In the genomic region with DNA sequence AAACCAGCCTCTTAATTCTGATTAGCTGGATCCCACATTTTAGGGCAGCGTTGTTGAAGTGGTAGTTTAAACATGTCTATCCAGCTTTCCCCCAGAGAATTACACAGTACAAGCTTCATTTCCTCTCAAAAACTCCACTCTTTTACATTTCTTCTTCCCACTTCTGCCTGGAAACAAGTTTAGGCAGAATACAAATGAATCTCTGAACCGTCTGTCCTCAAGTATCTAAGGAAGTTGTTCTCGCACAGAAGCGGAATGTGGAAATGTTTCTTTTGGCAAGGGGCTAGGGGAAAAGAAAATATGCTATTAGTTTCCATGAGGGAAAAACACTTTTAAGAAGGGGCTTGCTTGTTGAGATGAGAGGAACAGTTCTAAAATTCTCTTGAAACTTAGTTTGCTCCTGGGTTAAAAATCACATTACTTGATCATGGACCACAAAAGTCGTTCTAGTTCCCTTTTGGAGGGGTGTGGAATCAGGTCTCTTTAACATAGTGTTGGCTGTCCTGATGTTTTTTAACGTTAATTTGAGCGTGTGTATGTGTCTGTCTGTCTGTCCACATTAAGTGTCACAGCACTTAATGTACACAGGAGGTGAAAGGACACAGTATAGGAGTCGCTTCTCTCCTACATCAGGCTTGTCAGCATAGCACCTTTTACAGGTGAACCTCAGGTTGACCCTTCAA, we compare ENCODE assay signal across 8 mouse cellular contexts. TPM values are rescaled to one million over a fixed set of nuclear protein-coding genes. Genes with fewer than 3 reads are reported as not detected.
DNase-seq lines count a peak whose midpoint lies in the region; ATAC-seq and TF ChIP-seq lines count a peak whose summit lies in the region.

No protein-coding gene starts in this region.

- DNase-seq in lung, embryonic 14.5 days, result peak; percentile 68
- DNase-seq in lung, postnatal 4 days, result no peak
- no peak for DNase-seq in spleen, postnatal 14 days (ENCODE audit: low spot score in 2 of 2)
- no peak for DNase-seq in cerebellum, postnatal 10 days

- no peaks in the 10 kb centered on the region for H3K9me3 ChIP-seq in lung, embryonic 14.5 days (ENCODE audit: low read depth, low read length)
- H3K9me3 ChIP-seq in forebrain, embryonic 16.5 days (ENCODE audit: control insufficient read depth, low read length), result no peaks in the 10 kb centered on the region
- H3K9me3 ChIP-seq in limb, embryonic 13.5 days, result no peaks in the 10 kb centered on the region

- H3K4me3 ChIP-seq in lung, embryonic 14.5 days (ENCODE audit: low read depth, low read length), result peak overlapping the region; percentile 100
- peak overlapping the region; percentile 94 for H3K4me3 ChIP-seq in forebrain, embryonic 16.5 days (replicated peaks; ENCODE audit: low read length)
- H3K4me3 ChIP-seq in limb, embryonic 13.5 days, result peak overlapping the region; percentile 100
- peak overlapping the region; percentile 44; the same call in 1 of the 2 replicates for H3K4me3 ChIP-seq in olfactory bulb, adult 2 months (ENCODE audit: insufficient read depth, low read depth, low read length)

- H3K4me2 ChIP-seq in lung, embryonic 14.5 days, result peak overlapping the region; percentile 84
- H3K4me2 ChIP-seq in forebrain, embryonic 16.5 days (ENCODE audit: low read length), result peak overlapping the region; percentile 62
- H3K4me2 ChIP-seq in limb, embryonic 13.5 days (replicated peaks), result peak overlapping the region; percentile 68

- peaks cover 7% of the 10 kb centered on the region for H3K4me1 ChIP-seq in lung, embryonic 14.5 days (ENCODE audit: insufficient read depth)
- H3K4me1 ChIP-seq in forebrain, embryonic 16.5 days (replicated peaks; ENCODE audit: control insufficient read depth, insufficient read depth, low read length), result peaks cover 3% of the 10 kb centered on the region
- H3K4me1 ChIP-seq in limb, embryonic 13.5 days, result peaks cover 10% of the 10 kb centered on the region
- no peaks in the 10 kb centered on the region for H3K4me1 ChIP-seq in olfactory bulb, adult 2 months (ENCODE audit: control insufficient read depth, insufficient read depth, low read length)

- TF ChIP-seq POLR2A in olfactory bulb, adult 2 months (IDR thresholded peaks at IDR 0.05; ENCODE audit: insufficient read depth, low read depth, low read length), result no peak

- no peaks in the 10 kb centered on the region for H3K36me3 ChIP-seq in lung, embryonic 14.5 days (ENCODE audit: insufficient read depth)
- H3K36me3 ChIP-seq in forebrain, embryonic 16.5 days (ENCODE audit: control insufficient read depth, insufficient read depth), result no peaks in the 10 kb centered on the region
- H3K36me3 ChIP-seq in limb, embryonic 13.5 days, result no peaks in the 10 kb centered on the region

- WGBS in lung, embryonic 14.5 days, result 6% methylated on average over 8 of the region's 8 CpGs
- WGBS in forebrain, embryonic 16.5 days, result 30% methylated on average over 8 of the region's 8 CpGs
- 20% methylated on average over 8 of the region's 8 CpGs for WGBS in limb, embryonic 13.5 days
- WGBS in olfactory bulb, adult 2 months, result 17% methylated on average over 8 of the region's 8 CpGs

- no peaks in the 10 kb centered on the region for H3K27me3 ChIP-seq in lung, embryonic 14.5 days (ENCODE audit: insufficient read depth, low read length)
- no peaks in the 10 kb centered on the region for H3K27me3 ChIP-seq in forebrain, embryonic 16.5 days (replicated peaks; ENCODE audit: control insufficient read depth, insufficient read depth, low read length)
- H3K27me3 ChIP-seq in limb, embryonic 13.5 days, result no peaks in the 10 kb centered on the region

- ATAC-seq in lung, embryonic 14.5 days (ENCODE audit: insufficient read depth), result no peak
- ATAC-seq in forebrain, embryonic 16.5 days, result no peak
- no peak for ATAC-seq in limb, embryonic 13.5 days (ENCODE audit: low FRiP score, low read depth)
- ATAC-seq in frontal cortex, adult (ENCODE audit: low TSS enrichment), result no peak; the same call in 1 of the 2 replicates

- H3K9ac ChIP-seq in lung, embryonic 14.5 days, result peak overlapping the region; percentile 85
- H3K9ac ChIP-seq in forebrain, embryonic 16.5 days (replicated peaks; ENCODE audit: low read depth, low read length), result peak overlapping the region; percentile 55
- H3K9ac ChIP-seq in limb, embryonic 13.5 days, result peak overlapping the region; percentile 80

- TF ChIP-seq CTCF in lung, embryonic 14.5 days (IDR thresholded peaks at IDR 0.05; ENCODE audit: low read depth), result no peak
- no peak for TF ChIP-seq CTCF in olfactory bulb, adult 2 months (IDR thresholded peaks at IDR 0.05; ENCODE audit: insufficient read depth, low read depth, low read length)

- peak overlapping the region; percentile 100 for H3K27ac ChIP-seq in lung, embryonic 14.5 days (ENCODE audit: low read depth)
- peak overlapping the region; percentile 100 for H3K27ac ChIP-seq in forebrain, embryonic 16.5 days (ENCODE audit: low read length)
- H3K27ac ChIP-seq in limb, embryonic 13.5 days, result peak overlapping the region; percentile 98
- H3K27ac ChIP-seq in olfactory bulb, adult 2 months (ENCODE audit: insufficient read depth, low read depth, low read length), result peak overlapping the region; percentile 96

RNA-seq across cellular contexts. Expression of gene Chd2, which starts 17.7 kb away (rescaled TPM):
- polyA plus RNA-seq in lung, embryonic 14.5 days (2014; fragmentation: Nextera tagmentation; extraction: Ambion mirVana), result 58.7 and 62.1 TPM in 2 replicates
- 56.8 and 60.2 TPM in 2 replicates for polyA plus RNA-seq in forebrain, embryonic 16.5 days (2015; fragmentation: Nextera tagmentation; extraction: Ambion mirVana)
- polyA plus RNA-seq in limb, embryonic 13.5 days (2015; fragmentation: Nextera tagmentation; extraction: Ambion mirVana), result 62.5 and 66.3 TPM in 2 replicates
- 211 and 544 TPM in 2 replicates for polyA plus RNA-seq in olfactory bulb, adult 2 months (2012; ENCODE audit: insufficient read depth, insufficient read length, low replicate concordance, missing spikeins)

Comparison
In these comparisons a context has a peak if more than half of its experiments do, and no peak if none do; other contexts are left out.
1. H3K4me3 ChIP-seq: peak in every context shown above with its lines; median percentile 100 in lung, embryonic 14.5 days; 100 in limb, embryonic 13.5 days; 94 in forebrain, embryonic 16.5 days; 44 in olfactory bulb, adult 2 months.